Mouse (Mus musculus): ENCODE results near the gene Ctnnbl1. TPM values are rescaled to one million over a fixed set of nuclear protein-coding genes. Genes with fewer than 3 reads are reported as not detected.

Gene Ctnnbl1
- total RNA-seq, 2 experiments from 2014 or later, result 8.8 to 9.7 TPM

DNA sequence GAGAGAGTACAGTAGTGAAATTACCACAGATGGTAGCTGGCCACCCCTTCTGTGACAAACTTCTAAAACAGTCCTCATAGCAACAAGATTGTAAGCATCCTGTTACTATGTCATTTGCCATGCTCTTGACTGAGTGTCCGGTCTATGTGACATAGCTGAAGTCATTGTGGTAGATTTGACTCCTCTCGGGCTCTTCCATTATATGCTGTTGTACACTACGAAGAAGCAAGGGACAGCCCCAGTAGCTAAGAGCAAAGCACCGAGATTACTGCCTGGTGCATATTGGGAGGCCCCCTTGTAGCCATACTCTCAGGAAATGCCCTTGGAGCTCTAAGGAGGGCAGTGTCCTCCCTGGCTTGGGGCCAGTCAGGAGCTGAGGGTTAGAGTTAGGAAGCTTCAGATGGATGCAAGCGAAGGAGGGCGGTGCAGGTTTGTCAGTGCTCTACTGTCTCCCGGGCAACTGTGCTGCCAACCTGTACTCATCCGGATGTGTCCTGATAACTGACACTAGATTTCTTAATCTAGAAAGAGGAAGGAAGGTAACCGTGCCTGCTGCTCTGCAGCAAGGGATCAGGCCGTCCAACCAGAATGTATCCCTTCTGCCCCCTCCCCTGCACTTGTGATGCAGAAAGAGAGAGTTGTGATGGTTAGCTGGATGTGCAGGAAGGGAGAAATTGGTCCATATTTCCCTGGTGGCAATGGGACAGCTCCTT lies 55.8 kb downstream of the Ctnnbl1 start:
- DNase-seq (ENCODE audit: low spot score), result no peak

DNA sequence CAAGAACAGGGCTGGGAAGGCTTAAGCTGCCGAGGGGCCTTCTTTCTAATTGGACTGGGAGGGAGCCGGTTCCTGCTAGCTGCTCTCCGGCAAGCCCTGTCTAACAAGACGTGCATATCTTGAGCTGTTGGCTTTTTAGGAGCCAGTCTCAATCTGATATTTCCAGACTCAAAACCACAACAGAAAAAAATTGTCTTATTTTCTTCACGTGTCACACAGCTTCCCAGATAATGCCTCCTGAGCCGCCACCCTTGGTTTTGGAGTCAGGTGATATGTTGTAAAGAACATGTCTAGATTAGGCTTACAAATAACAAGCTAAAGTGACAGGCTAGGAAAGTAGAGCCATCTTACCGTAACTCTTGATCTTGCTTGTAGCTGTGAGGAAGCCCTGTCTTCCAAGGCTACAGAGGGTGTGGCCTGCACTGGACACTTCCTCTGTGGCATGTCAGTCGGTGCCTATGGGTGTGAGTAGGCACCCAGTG lies 56.7 kb downstream of the Ctnnbl1 start:
- no peak for DNase-seq (ENCODE audit: low spot score)

DNA sequence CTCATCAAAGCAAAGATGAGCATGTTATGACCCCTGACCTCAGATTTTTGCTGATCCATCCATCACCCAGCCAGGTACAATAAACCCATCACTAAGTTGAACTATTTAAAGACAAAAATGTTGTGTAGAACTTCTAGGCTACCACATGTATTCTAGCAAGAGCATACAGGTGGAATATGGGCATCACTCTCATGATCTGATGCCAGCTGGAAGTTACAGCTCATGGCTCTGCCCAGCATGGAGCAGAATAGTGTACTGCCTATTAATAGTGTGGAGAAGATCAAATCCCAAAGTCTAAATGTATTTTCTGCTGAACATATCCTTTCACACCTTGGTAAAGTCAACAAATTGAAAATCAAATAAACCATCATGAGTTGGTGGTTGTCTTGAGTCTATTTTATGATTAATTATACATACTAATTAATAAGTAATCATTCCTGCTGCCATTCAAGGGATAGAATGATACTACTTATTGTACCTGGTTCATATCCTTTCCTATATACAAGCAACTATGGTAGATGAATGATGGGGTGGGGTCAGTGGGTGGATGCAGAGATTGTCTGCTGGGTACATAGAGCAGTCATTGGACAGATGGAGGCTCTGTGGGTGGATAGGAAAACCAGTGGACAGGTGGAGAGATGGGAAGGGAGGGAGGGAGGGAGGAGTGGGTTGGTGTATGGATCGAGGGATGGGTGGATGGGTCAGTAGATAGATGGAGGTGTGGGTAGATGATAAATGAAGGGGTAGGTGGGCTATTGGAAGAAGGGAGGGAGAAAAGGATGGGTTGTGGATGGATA lies 58.6 kb downstream of the Ctnnbl1 start:
- DNase-seq (ENCODE audit: low spot score), result peak; percentile 61

DNA sequence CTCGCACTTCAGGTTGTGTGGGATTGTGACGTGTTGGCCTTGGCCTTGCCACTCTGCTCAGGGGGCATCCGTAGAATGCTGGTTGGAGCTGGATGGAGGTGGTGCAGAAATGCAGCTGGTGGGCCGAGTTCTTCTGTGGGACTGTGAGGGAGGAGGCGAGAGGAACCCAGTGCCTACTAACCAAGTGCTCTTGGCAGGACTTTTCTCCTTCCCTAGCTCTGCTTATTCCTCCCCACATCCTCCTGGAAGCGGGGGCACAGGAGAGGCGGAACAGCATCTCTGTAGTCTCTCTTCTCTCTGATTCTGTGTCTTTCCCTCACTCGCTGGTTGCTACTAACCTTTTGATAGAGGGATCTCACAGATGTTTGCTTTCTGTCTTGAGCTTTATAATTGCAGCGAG lies 62.3 kb downstream of the Ctnnbl1 start:
- DNase-seq (ENCODE audit: low spot score), result no peak

DNA sequence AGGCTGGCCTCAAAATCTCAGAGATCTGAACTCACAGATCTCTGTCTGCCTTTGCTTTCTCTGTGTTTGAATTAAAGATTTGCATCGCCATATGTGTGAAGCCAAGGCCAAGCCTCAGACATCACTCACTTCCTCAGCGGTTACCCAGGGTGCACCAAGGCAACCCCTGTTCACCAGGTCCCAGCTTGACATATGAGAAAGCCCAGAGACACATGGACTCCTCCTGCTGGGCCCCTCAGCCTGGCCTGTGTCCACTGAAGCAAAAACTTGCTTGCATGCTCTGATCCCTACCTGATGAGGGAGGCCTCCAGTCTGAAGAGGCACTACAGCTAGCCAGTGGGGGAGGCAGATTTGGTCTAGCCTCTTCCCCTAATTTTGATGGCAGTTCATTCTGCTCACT lies 63.1 kb downstream of the Ctnnbl1 start:
- no peak for DNase-seq (ENCODE audit: low spot score)

DNA sequence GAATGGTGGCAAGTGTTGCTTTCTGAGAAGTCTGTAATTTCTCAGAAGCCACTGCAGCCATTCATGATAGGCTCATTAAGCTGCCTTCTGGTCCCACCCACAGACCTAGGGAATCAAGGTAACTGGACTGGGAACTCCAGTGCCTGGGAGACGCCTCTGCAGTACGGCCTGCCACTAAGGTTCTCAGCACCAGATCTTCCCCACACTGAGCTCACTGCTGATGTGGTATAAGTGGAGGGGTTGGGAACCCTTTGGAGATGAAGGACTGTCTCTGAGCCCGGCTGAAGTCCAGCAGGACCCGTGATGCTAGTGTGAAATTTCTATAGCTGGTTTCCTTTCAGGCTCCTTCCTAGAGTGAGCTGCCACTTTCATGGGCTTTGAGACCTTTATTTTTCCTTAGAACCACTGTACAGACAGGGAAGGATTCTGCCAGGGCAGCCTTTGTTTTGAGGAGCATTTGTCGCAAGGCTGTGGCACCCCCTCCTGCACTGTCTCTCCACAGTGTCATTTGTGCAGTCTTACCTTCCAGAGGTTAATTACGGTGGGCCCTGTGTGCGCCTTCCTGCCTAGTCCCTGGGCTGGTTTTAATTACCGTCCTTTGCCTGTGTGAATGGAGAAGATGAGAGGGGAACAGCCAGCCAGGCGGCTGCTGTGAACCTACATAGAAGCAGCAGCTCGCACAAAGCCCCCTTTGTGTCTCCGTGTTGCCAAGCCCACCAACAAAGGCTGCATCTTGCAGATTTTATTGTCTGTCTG lies 63.7 kb downstream of the Ctnnbl1 start:
- DNase-seq (ENCODE audit: low spot score), result no peak

DNA sequence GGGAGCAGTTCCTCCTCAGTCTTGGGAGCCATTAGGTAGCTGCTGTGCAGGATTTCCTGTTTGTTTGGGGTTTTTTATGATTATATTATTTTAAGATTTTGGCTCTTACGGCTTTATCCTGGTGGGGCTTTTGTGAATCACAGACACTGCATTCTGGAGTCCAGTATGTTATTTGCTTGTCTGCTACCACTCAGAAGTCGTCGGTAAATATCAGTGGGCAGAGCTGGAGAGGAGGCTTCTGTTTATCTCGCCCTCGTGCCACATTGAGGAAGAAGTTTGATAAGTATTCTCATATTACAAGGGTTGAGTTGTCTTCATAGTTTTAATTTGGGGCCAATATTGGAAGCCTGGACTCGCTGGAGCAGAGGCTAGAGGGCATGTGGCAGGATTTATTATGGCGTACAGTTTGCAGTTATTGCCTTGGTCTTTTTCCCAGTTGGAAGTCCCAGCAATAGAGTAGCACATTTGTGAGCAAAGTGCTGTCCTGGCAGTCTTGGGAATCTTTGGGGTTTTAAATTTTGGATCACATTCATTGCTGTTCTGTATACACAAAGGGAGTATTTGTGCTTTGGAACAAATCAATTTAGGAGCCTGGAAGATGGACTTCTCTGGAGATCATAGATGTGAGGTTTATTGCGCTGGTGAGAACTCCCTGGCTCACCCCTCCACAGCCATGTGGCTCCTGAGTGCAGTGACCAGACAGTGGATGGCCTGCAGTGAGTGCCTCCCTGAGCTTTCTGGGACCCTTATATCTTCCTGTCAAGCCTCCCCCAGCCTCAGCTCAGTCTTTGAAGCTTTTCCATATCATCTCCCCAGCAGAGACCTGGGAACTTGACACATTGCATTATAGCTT lies 64.5 kb downstream of the Ctnnbl1 start:
- no peak for DNase-seq (ENCODE audit: low spot score)

DNA sequence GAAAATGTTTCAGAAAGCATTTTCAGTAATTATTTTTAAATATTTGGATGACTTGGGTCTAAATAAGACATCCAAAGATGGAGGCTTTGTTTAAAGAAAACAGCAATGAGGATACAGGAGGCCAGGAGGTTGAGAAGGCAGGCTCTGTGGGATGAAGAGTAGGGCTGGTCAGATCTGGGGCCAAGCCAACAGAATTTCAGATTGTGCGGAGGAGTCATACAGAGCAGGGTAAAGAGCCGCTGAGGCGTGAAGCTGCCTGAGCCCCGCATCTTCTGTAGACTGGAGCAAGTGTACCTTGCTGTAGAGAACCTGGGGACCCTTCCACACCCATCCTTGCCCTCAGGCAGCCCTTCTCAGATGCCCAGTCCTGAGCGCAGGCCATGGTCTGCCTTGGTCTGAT lies 65.5 kb downstream of the Ctnnbl1 start:
- DNase-seq (ENCODE audit: low spot score), result no peak

DNA sequence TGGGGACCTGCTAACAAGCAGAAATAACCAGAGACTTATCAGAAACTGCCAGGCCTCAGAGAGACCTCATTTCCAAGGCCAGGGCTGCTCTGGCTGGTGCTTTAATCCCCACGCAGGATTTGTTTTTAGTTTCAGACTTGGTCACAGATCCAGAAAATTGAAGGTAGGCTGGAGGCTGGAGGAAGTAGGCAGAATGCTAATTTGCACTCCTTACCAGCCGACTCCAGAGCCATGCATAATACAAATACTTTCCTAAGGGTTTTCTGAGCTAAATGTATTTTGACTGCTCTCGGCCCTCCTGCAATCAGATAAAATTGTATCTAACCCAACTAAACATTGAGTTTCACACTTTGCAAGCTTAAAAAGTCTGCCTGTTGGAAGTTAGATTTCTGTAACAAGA lies 67.2 kb downstream of the Ctnnbl1 start:
- DNase-seq (ENCODE audit: low spot score), result no peak

DNA sequence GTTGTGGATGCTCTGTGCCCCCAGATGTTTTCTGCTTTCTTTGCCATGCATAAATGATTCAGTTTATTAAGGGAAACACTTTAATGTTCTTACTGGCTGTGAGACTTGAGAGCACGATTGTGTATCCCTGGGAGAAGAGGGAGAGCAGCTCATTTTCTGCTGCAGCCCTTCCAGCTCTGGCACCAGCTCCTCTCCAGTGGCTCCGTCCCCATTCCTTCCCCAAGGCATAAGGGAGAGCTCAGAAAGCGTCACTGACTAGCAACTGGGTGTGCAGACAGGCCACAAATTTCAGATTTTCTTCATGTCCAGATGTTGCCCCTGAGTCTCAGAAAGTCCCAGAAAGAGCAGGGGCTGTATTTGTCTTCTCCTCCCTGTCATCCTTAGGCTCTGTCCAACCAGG lies 67.9 kb downstream of the Ctnnbl1 start:
- DNase-seq (ENCODE audit: low spot score), result peak; percentile 27

DNA sequence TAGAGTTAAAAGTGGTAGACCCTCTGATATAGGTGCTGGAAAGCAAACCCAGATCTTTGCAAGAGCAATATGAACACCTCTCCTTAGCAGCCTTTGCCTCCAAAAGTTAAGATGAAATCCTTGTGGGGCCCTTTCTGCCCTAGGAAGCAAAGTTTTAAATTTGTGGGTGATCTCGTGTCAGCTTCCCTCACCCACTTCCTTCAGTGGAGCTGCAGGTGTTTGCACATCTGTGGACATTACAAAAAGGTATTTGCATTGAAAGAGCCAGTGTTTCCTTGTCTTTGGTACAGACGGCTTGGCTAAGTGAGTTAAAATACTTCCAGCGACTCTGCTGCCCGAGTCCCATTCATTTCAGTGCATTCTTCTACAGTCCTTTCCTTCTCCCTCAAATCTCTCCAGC lies 69.9 kb downstream of the Ctnnbl1 start:
- no peak for DNase-seq (ENCODE audit: low spot score)

DNA sequence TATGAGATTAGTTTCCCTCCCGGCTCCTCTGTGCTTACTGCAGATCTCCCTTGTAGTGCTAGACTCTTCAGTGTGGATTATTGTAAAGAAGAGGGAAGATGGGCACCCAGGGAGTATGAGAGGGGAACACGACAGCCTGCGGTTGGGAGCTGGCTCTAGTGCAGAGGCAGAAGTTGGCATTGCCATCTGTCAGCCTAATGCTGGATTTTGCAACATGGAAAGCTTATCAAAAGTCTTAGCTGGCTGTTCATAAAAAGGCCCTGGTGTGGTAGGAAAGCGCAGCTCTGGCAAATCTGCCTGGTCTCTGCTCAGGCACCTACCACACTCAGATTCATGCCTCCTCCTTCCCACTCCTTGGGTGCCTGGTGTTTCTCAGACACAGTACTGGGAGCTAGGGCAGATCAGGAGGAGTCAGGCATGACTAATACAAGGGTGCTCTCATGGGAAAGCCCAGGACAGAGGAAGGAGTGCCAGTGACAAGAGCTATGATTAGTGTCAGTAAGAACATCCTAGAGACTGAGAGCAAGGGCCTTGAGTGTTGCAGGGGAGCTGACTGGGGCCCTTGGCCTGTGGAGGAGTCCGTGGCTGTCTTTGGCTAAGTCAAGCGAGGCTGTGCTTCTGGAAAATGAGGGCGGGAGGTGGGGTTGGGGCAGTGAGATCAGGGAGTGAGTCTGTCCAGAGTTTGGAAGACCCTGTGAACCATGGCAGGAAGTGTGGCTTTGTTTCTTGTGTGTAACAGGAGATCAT lies 70.6 kb downstream of the Ctnnbl1 start:
- peak; percentile 35 for DNase-seq (ENCODE audit: low spot score)

DNA sequence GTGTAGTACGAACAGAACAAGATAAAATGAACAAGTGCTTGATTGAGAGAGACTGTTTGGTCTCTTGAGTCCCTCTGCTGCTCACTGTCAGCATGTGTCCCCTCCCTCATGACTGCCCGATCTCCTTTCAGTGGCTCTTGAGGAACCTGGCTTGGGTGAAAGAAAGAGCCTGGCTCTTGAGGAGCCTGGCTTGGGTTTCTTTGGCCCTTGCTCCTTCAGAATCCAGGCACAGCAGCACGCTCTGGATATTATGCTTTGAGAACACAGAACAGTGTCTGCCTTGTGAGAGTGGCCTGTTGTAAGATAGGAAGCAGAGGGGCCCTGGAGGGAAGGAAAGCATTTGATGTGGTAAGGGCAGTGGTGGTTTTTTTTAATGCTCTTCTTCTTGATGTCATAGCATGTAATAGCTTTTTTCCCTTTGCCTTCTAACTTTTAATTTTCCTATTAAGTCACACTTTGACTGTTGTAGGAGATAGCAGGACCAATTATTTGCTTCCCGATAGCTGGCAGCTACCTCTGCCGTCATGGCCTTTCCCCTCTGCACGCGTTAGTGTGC lies 71.2 kb downstream of the Ctnnbl1 start:
- DNase-seq (ENCODE audit: low spot score), result peak; percentile 53

DNA sequence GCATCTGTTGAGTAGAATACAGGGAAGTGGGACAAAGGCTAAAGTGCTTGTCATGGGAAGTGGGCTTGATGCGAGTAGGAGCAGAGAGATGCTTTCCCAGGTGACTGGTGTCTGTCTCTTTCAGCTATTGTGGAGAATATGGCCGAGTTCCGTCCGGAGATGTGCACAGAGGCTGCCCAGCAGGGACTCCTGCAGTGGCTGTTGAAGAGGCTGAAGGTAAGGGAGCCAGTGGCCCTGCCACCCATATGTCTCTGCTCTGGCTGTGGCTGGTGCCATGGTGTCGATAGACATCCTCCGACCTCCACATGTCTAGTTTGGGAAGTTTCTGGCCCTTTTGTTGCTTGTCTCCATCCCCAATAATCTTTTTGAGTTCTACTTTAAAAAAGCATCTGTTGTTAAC lies 72.1 kb downstream of the Ctnnbl1 start:
- no peak for DNase-seq (ENCODE audit: low spot score)

DNA sequence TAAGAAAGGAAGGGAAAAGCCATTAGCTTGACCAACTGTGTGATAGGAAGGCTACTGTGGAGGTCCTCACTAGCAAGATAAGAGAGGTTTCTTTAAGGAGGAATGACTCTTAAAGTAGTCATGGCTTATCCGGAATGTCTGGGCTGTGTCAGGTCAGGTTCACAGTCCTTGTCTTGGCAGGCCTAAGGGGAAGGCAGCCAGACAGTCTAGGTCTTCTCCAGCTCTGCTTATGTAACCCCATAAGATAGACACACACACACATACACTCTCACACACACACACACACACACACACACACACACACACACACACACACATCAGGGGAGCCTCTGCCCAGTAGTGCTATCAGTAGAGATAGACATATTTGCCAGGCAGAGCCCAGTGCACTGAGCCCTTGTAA lies 73.5 kb downstream of the Ctnnbl1 start:
- no peak for DNase-seq (ENCODE audit: low spot score)

DNA sequence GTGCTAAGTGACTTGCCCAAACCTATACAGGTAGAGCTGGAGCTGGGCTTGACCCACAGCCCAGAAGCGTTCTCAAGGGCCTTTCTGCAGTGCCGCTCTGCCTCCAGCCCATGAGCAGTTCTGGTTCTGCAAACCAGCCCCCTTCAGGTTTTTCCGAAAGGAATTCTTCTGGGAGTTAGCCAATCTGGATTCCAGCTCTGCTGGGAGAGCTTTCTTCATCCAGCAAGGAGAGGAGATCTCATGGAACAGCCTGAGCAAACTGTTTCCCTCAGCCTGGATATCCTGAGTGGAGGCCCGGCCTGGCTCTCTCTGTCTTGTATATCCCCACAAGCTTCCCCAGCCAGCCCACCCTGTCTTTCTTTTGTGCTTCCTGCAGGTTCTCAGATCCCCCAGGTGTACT lies 75.9 kb downstream of the Ctnnbl1 start:
- DNase-seq (ENCODE audit: low spot score), result no peak

DNA sequence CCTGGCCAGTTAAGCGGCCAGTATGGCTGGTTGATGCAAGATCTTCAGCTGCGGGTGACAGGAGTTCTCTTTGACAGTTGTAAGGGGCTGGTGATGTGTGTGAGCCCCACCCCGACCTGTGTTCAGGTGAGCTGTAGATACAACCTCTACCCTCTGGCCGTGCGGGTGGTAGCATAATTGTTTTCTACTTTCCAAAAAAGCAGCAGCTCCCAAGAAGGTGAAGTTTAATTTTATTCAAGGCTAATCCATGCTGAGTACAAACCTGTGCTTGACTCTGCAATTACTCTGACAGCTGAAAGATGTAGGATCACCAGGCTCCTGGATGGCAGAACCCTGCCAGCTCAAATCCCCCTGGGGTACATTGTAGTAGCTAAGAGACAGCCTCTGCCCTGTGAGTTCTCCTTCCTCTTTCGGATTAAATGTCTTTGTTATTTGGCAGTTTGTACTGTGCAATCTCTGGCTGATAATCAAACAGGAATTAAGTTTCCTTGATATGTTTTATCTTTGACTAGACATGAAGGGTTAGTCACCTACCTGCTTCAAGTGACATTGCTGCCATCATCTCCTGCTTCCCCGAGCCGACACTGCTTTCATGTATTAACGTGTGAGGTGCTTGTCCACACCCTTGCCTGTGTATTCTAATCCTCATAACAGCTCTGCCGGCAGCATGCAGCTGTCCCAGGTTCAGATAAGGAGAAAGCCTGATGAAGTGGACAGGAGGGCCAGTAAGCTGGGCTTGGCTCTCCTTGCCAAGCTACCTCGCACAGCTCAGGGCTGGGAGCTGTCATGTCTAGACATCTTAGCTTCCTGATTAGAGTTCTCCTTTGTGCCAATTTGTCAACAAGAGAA lies 77.1 kb downstream of the Ctnnbl1 start:
- DNase-seq (ENCODE audit: low spot score), result no peak

DNA sequence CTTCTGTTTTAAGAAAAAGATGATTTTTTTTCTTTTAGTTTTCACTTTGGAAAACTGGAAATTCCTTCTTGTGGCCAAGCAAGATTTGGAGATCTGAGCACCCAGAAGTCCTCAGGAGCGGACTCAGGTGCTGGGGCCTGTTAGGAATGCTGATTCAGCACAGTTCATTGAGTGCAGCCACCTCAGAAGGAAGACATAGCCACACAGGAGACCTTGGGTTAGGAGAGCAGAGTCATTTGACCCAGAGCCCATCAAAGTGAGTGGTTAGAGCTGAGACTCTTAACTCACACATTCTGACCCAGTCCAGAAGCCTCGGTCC lies 77.7 kb downstream of the Ctnnbl1 start:
- DNase-seq (ENCODE audit: low spot score), result no peak

DNA sequence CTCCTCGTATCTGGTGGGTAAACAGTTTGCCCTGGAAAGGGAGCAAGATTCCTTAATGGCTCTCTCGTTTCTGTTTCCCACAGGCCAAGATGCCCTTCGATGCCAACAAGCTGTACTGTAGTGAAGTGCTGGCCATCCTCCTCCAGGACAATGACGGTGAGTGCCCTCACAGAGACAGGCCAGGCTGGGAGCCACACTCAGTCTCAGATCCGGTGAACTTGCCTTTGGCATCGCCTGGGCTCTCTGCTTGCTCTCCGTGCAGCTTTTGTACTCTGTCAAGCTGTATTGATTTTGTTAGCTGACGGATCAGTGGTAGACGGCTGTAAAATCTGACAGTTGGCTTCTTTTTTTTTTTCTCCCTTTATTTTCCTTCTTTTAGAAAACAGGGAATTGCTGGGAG lies 80.5 kb downstream of the Ctnnbl1 start:
- no peak for DNase-seq (ENCODE audit: low spot score)

All from gastrocnemius, adult 18-20 months (tissue).